Mouse (Mus musculus): ENCODE measurements around the gene Rhbdd2. TPM values are rescaled to one million over a fixed set of nuclear protein-coding genes. Genes with fewer than 3 reads are reported as not detected.

Gene Rhbdd2
- polyA plus RNA-seq, 1 experiment from 2014 or later, result 89.3 TPM

DNA sequence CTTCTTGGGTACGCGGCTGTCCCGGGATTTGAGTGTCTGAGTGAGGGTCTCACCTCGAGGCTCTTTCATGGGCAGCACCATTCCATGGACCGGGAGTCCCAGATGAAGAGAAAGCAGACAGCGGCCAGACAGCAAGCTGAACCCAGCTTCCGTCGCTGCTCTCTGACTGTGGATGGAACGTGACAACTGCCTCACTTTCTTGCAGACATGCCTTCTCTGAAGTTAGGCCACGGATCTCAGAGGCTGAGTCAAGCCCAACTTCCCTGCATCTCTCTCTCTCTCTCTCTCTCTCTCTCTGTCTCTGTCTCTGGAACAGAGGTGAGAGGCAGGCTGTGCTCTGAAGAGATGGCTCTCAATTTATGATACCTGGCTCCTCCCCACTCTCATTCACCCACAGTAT lies 3.5 kb upstream of the Rhbdd2 start:
- H3K4me2 ChIP-seq, result peak overlapping the region; percentile 21; the same call in 1 of the 2 replicates
- H3K36me3 ChIP-seq, result no peaks in the 10 kb centered on the region
- H3K27me3 ChIP-seq, result no peaks in the 10 kb centered on the region
- WGBS, result 47% methylated on average over 10 of the region's 10 CpGs
- H3K4me3 ChIP-seq, result no peak overlapping the region
- ATAC-seq (ENCODE audit: low FRiP score), result no peak
- no peak overlapping the region for H3K27ac ChIP-seq
- 0 out of 2 replicates have a peak overlapping the region, but pooled peaks have one; percentile 19 for H3K9ac ChIP-seq
- no peaks in the 10 kb centered on the region for H3K9me3 ChIP-seq
- peaks cover 11% of the 10 kb centered on the region for H3K4me1 ChIP-seq (replicated peaks)

DNA sequence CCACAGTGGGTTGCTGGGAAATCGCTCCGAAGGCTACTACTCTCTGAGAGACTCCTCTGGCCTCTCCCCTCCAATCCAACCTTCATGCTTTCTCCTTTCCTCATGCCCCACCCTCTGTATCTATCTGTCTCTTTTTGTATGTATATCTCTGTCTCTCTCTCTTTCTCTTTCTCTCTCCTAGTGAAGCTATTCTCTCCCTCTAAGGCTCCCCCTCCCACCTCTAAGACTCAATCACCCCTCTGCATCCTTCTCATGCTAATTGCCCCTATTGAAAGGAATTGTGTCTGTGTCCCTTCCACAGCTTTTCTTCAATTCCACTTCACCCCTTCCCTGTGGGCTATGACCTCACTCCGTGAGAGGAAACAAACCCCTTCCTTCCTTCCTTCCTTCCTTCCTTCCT lies 3.0 kb upstream of the Rhbdd2 start:
- Histone ChIP-seq H3K27me3 (no peaks in the 10 kb centered on the region), H3K4me1 (replicated peaks) (peaks cover 16% of the 10 kb centered on the region), H3K4me3 (no peak overlapping the region), H3K36me3 (no peaks in the 10 kb centered on the region), H3K9me3 (no peaks in the 10 kb centered on the region), H3K4me2 (no peak overlapping the region), H3K9ac (no peak overlapping the region), H3K27ac (no peak overlapping the region)
- ATAC-seq (ENCODE audit: low FRiP score), result no peak
- 80% methylated on average over 3 of the region's 3 CpGs for WGBS

DNA sequence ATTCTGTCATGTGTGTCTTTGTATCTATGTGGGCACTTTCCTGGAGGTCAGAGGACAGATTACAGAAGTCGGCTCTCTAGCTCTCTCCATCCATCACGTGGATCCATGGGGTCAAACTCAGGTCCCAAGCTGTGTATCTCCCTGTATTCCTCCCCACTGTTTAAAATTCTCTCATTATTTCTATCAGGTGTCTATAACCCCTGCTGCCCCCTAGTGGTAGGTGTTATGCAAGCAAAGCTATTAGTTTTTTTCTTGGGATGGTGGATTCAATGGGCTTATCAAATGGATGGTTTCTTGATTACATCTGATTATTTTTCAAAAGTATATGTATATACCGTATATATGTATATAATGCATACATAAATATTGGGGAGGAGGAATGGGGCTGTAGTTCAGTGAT lies 1.8 kb upstream of the Rhbdd2 start:
- WGBS, result 36% methylated on average over 3 of the region's 3 CpGs

DNA sequence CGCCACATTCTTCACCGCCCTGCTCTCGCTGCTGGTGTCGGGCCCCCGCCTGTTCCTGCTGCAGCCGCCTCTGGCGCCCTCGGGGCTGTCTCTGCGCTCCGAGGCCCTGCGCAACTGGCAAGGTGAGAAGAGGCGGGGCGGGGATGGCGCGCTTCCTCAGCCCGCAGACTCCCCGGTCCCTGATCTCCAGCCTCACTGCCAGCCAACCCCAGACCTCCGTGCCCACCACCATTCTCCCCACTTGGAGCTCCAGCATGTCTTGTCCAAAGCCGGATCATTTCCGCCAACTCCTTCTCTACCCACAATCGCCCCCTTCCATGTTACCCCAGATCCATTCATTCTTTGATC lies 353 bp downstream of the Rhbdd2 start:
- H3K27ac ChIP-seq, result peak overlapping the region; percentile 96
- peak overlapping the region; percentile 76 for H3K4me2 ChIP-seq
- no peaks in the 10 kb centered on the region for H3K27me3 ChIP-seq
- H3K36me3 ChIP-seq, result peaks cover 28% of the 10 kb centered on the region
- peaks cover 19% of the 10 kb centered on the region for H3K4me1 ChIP-seq (replicated peaks)
- ATAC-seq (ENCODE audit: low FRiP score), result peak; percentile 90
- H3K9ac ChIP-seq, result peak overlapping the region; percentile 90
- H3K9me3 ChIP-seq, result no peaks in the 10 kb centered on the region
- 0% methylated on average over 21 of the region's 21 CpGs for WGBS
- peak overlapping the region; percentile 82 for H3K4me3 ChIP-seq

More for the DNA sequence above, 1.8 kb upstream of the Rhbdd2 start:
- ATAC-seq (ENCODE audit: low FRiP score), result no peak
- Histone ChIP-seq H3K4me2 (no peak overlapping the region), H3K36me3 (peaks cover 6% of the 10 kb centered on the region), H3K9me3 (no peaks in the 10 kb centered on the region), H3K4me1 (replicated peaks) (peaks cover 19% of the 10 kb centered on the region), H3K27me3 (no peaks in the 10 kb centered on the region), H3K4me3 (no peak overlapping the region), H3K9ac (no peak overlapping the region), H3K27ac (no peak overlapping the region)

DNA sequence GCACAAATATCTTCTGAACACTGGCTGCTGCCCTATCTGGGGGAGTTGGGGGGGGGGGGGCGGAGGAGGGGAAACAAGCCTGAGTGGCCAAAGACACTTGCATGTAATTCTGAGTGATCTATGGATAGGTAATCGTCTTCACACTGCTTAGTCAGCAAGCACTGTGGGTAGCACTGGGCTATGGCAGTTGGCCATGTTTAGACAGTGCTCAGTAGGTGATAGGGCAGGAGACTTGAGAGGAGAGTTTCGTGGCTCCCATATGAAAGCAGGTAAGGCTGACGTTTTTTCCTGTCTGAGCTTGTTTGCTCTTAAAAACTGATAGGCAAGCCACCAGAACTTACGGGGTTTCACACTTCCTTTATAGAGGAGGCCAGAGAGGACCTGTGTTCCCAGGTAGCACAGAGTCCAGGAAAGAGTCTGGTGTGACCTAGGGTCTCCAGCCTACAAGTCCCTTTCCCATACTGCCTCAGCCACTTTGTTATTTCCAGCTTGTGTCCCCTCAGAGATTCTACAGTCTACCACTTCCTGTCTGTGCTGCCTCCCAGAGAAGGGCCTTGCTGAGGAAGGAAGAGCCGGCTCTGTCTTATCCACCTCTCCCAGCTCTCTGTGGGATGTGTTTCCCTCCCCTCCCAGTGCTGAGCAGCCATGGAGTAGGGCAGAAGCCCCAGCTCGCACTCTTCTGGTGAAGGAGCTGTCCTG lies 7.5 kb downstream of the Rhbdd2 start:
- H3K36me3 ChIP-seq, result peaks cover 81% of the 10 kb centered on the region
- H3K9ac ChIP-seq, result no peak overlapping the region
- no peak overlapping the region for H3K4me2 ChIP-seq
- no peaks in the 10 kb centered on the region for H3K9me3 ChIP-seq
- no peak for ATAC-seq (ENCODE audit: low FRiP score)
- no peaks in the 10 kb centered on the region for H3K4me1 ChIP-seq (replicated peaks)
- H3K4me3 ChIP-seq, result no peak overlapping the region
- no peaks in the 10 kb centered on the region for H3K27me3 ChIP-seq
- H3K27ac ChIP-seq, result no peak overlapping the region
- WGBS, result 85% methylated on average over 6 of the region's 7 CpGs

DNA sequence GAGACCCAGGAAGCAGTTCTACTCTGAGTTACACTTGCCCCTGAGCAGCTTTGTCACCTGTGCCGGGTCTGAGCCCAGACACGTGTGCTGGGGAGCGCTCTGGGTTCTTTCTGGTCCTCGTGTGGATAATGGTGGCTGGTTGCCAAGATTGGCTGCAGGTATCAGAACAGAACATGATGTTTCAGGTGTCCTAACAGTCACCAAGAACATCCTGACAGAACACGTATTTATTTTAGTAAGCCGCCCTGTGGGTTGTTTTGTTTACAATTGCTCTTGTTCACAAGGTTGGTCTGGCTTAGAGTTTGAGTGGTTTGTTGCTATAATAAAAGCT lies 8.0 kb downstream of the Rhbdd2 start:
- Histone ChIP-seq H3K27me3 (no peaks in the 10 kb centered on the region), H3K27ac (no peak overlapping the region), H3K4me3 (no peak overlapping the region), H3K9me3 (no peaks in the 10 kb centered on the region), H3K36me3 (peaks cover 76% of the 10 kb centered on the region), H3K4me1 (replicated peaks) (no peaks in the 10 kb centered on the region), H3K4me2 (no peak overlapping the region), H3K9ac (no peak overlapping the region)
- WGBS, result 91% methylated on average over 6 of the region's 6 CpGs
- ATAC-seq (ENCODE audit: low FRiP score), result no peak

DNA sequence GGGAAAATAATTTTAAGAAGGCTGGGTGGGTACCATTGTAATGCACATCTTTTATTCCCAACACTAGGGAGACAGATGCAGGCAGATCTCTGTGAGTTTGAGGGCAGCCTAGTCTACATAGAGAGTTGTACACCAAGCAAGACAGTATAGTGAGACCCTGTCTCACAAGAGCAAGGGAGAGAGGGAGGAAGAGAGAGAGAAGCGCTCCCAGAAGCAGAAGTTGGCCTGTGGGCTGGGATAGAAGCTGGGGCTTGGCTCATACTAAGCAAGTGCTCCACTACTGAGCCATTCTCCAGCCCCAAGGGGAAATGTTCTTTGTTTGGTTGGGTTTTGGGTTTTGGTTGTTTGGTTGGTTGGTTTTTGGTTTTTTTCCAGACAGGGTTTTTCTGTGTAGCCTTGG lies 8.6 kb downstream of the Rhbdd2 start:
- ATAC-seq (ENCODE audit: low FRiP score), result no peak
- no peak overlapping the region for H3K4me2 ChIP-seq
- H3K9ac ChIP-seq, result no peak overlapping the region
- no peak overlapping the region for H3K4me3 ChIP-seq
- 100% methylated on average over 1 of the region's 1 CpGs for WGBS
- H3K36me3 ChIP-seq, result peaks cover 71% of the 10 kb centered on the region
- H3K27ac ChIP-seq, result no peak overlapping the region
- H3K27me3 ChIP-seq, result no peaks in the 10 kb centered on the region
- H3K4me1 ChIP-seq (replicated peaks), result no peaks in the 10 kb centered on the region
- no peaks in the 10 kb centered on the region for H3K9me3 ChIP-seq

DNA sequence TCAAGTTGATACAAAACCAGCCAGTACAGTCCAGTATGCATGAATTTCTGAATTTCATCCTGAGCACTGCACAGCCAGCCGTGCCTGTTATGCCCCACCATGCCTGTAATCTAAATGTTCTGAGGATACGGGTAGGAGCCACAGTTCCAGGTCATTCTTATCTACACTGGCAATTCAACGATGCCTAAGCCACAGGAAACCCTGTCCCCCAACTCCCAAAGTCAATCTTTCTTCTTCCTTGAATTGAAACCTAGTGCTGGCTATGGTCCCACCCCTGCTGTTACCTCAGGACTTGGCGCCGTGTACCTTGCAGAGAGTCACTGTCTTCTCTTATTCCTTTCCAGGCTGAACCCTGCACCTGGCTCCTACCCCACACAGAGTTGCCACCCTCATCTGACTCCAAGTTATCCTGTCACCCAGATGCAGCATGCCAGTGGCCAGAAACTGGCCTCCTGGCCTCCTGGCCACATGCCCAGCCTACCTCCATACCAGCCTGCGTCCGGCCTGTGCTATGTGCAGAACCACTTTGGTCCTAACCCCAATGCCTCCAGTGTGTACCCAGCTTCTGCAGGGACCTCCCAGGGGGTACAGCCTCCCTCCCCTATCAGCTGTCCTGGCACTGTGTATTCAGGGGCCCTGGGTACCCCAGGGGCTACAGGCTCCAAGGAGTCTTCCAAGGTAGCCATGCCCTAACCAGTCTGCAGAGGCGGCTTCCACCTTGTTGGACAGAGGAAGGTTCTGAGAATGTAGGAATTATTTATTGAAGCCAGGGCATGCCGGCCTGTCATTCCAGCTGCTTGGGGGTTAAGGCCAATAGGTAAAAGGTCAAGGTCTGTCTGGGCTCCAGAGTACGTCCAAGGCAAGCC lies 10.5 kb downstream of the Rhbdd2 start:
- no peak for ATAC-seq (ENCODE audit: low FRiP score)
- no peak overlapping the region for H3K4me3 ChIP-seq
- no peaks in the 10 kb centered on the region for H3K27me3 ChIP-seq
- H3K4me1 ChIP-seq (replicated peaks), result no peaks in the 10 kb centered on the region
- 83% methylated on average over 10 of the region's 10 CpGs for WGBS
- no peak overlapping the region for H3K9ac ChIP-seq
- peaks cover 52% of the 10 kb centered on the region for H3K36me3 ChIP-seq
- no peak overlapping the region for H3K27ac ChIP-seq
- H3K4me2 ChIP-seq, result no peak overlapping the region
- no peaks in the 10 kb centered on the region for H3K9me3 ChIP-seq

DNA sequence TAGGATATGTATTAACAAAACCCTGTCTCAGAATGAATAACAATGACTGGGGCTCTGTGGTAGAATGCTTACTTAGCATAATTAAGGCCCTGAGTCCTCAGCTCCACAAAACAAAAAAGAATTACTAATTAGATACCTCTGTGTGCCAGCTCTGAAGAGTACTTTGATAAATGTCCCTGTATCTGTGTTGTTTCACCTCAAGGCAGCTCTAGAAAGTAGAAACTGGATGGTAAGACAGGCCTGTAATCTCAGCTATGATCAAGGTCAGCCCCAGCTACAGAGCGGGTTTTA lies 11.1 kb downstream of the Rhbdd2 start:
- WGBS, result 90% methylated on average over 1 of the region's 1 CpGs
- no peaks in the 10 kb centered on the region for H3K4me1 ChIP-seq (replicated peaks)
- no peak overlapping the region for H3K4me2 ChIP-seq
- no peak for ATAC-seq (ENCODE audit: low FRiP score)
- no peaks in the 10 kb centered on the region for H3K9me3 ChIP-seq
- H3K36me3 ChIP-seq, result peaks cover 46% of the 10 kb centered on the region
- no peak overlapping the region for H3K4me3 ChIP-seq
- no peak overlapping the region for H3K9ac ChIP-seq
- no peaks in the 10 kb centered on the region for H3K27me3 ChIP-seq
- no peak overlapping the region for H3K27ac ChIP-seq

DNA sequence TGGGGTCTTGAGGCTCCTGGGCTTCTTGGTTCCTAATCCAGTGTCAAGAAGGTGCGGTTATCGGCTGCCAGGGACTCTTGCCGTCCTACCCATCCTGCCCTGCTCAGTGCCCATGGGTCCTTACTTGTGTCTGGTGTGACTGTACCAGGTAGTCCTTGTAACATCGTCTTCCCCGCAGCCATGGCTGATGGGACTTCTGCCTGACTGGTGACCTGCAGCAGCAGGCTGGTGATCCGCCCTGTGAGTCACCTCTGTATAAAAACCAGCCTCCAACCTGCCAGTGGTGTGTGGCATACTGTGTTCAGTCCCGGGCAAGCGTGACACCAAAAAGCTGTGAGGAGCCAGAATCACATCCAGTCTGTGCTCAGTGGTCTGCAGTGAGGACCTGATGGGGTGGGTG lies 11.5 kb downstream of the Rhbdd2 start:
- H3K9ac ChIP-seq, result no peak overlapping the region
- H3K36me3 ChIP-seq, result peaks cover 43% of the 10 kb centered on the region
- no peak overlapping the region for H3K27ac ChIP-seq
- no peaks in the 10 kb centered on the region for H3K9me3 ChIP-seq
- no peaks in the 10 kb centered on the region for H3K27me3 ChIP-seq
- no peak for ATAC-seq (ENCODE audit: low FRiP score)
- H3K4me2 ChIP-seq, result no peak overlapping the region
- no peak overlapping the region for H3K4me3 ChIP-seq
- H3K4me1 ChIP-seq (replicated peaks), result no peaks in the 10 kb centered on the region
- WGBS, result 89% methylated on average over 8 of the region's 8 CpGs

DNA sequence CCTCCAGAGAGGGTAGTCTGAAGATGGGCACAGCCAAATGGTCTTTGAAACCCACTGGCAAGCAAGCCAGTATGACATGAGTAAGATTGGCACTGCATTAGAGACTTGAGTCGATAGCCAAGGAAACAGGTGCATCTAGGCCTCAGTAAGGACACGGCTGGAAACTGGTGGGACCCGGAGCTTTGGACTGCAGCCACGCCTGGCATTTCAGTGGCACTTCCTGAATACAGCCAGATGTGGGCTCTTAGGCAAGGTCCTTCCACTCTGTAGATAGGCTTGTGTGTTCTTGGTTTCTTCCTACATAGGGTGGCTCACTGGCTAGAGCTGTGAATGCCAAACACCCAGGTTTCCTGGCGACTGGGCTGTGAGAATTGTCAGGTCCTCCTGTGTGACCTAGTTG lies 12.9 kb downstream of the Rhbdd2 start:
- no peak overlapping the region for H3K4me3 ChIP-seq
- no peak overlapping the region for H3K27ac ChIP-seq
- no peak for ATAC-seq (ENCODE audit: low FRiP score)
- WGBS, result 90% methylated on average over 5 of the region's 5 CpGs
- H3K9me3 ChIP-seq, result no peaks in the 10 kb centered on the region
- no peak overlapping the region for H3K4me2 ChIP-seq
- H3K4me1 ChIP-seq (replicated peaks), result no peaks in the 10 kb centered on the region
- peaks cover 28% of the 10 kb centered on the region for H3K36me3 ChIP-seq
- no peaks in the 10 kb centered on the region for H3K27me3 ChIP-seq
- H3K9ac ChIP-seq, result no peak overlapping the region

DNA sequence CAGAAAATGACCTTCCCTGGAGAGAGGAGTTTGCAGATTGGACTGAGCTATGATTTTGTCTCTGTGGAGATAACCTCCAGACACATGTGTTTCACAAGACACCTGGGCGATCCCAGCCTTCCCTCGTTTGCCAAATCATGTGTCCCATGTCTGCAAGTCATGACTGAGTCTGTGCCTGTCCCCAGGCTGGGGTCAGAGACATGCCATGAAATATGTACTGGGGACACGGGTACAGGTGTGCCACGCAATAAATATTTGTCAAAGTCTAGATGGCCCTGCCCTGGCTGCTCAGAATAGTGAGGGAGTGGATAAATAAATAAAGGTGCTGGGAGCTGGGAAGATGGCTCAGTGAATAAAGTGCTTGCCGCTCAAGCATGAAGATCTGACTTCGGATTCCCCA lies 13.6 kb downstream of the Rhbdd2 start:
- Histone ChIP-seq H3K27me3 (no peaks in the 10 kb centered on the region), H3K9ac (no peak overlapping the region), H3K4me1 (replicated peaks) (no peaks in the 10 kb centered on the region), H3K9me3 (no peaks in the 10 kb centered on the region), H3K4me2 (no peak overlapping the region), H3K4me3 (no peak overlapping the region), H3K36me3 (peaks cover 21% of the 10 kb centered on the region), H3K27ac (no peak overlapping the region)
- no peak for ATAC-seq (ENCODE audit: low FRiP score)
- WGBS, result 90% methylated on average over 6 of the region's 6 CpGs
